Mouse (Mus musculus): ENCODE data around the gene Cacna2d4.

- TF ChIP-seq CTCF (IDR thresholded peaks at IDR 0.05; ENCODE audit: low read depth, low read length) (no peak), POLR2A (IDR thresholded peaks at IDR 0.05; ENCODE audit: borderline replicate concordance, low read depth, low read length) (no peak)
Observed at GRCm38 (mm10) chr6:119377613-119378012, 141.3 kb downstream of the Cacna2d4 start.
